Mouse (Mus musculus): ENCODE measurements around the gene Ugt2a1. TPM values are rescaled to one million over a fixed set of nuclear protein-coding genes. Genes with fewer than 3 reads are reported as not detected.
"Not testable (repeated sequence)": the region's sequence is repeated elsewhere in the genome, so short reads cannot be mapped to it uniquely, and the experiment has no call there.

Ugt2a1 gene
- polyA plus RNA-seq, 1 experiment from 2014 or later, result not detected

GRCm38 (mm10) chr5:87486706-87487105 lies 4.0 kb downstream of the Ugt2a1 start, which contains the start of gene Gm43638:
Gene Gm43638, minus strand, starts transcription at chr5:87486806.
- not testable (repeated sequence) for H3K27me3 ChIP-seq (ENCODE audit: control insufficient read depth, insufficient read depth, low read length); H3K4me3 ChIP-seq (ENCODE audit: low read length); H3K9ac ChIP-seq (ENCODE audit: low read depth, low read length); H3K4me1 ChIP-seq (ENCODE audit: control insufficient read depth, insufficient read depth, low read length); H3K9me3 ChIP-seq (ENCODE audit: control insufficient read depth, low read length); H3K27ac ChIP-seq (ENCODE audit: low read depth, low read length); H3K36me3 ChIP-seq (ENCODE audit: control insufficient read depth, insufficient read depth, low read length); H3K4me2 ChIP-seq (replicated peaks; ENCODE audit: low read depth, low read length); ATAC-seq (ENCODE audit: low FRiP score, low TSS enrichment)
- 88% methylated on average over 1 of the region's 1 CpGs for WGBS

- no peaks in the 10 kb centered on the region for H3K36me3 ChIP-seq (ENCODE audit: control insufficient read depth, insufficient read depth, low read length)
- no peak within 1 kb of the TSS for H3K27ac ChIP-seq (ENCODE audit: low read depth, low read length)
- H3K9me3 ChIP-seq (ENCODE audit: control insufficient read depth, low read length), result no peaks in the 10 kb centered on the region
- no peak for ATAC-seq (ENCODE audit: low FRiP score, low TSS enrichment)
- no peak within 1 kb of the TSS for H3K4me3 ChIP-seq (ENCODE audit: low read length)
- WGBS, result 80% methylated on average over 5 of the region's 5 CpGs
- no peak within 1 kb of the TSS for H3K4me2 ChIP-seq (replicated peaks; ENCODE audit: low read depth, low read length)
- no peaks in the 10 kb centered on the region for H3K27me3 ChIP-seq (ENCODE audit: control insufficient read depth, insufficient read depth, low read length)
- no peak within 1 kb of the TSS for H3K9ac ChIP-seq (ENCODE audit: low read depth, low read length)
- H3K4me1 ChIP-seq (ENCODE audit: control insufficient read depth, insufficient read depth, low read length), result no peaks in the 10 kb centered on the region
These were observed 8.5 kb downstream of the Ugt2a1 start, which contains the start of gene Ugt2a2 for GRCm38 (mm10) chr5:87482160-87482559. Gene Ugt2a2, minus strand, starts transcription at chr5:87482260.

GRCm38 (mm10) chr5:87458810-87459209 lies 31.9 kb downstream of the Ugt2a1 start:
- no peaks in the 10 kb centered on the region for H3K9me3 ChIP-seq (ENCODE audit: control insufficient read depth, low read length)
- no peaks in the 10 kb centered on the region for H3K27me3 ChIP-seq (ENCODE audit: control insufficient read depth, insufficient read depth, low read length)
- H3K4me3 ChIP-seq (ENCODE audit: low read length), result no peak overlapping the region
- WGBS, result 50% methylated on average over 1 of the region's 1 CpGs
- H3K27ac ChIP-seq (ENCODE audit: low read depth, low read length), result no peak overlapping the region
- H3K36me3 ChIP-seq (ENCODE audit: control insufficient read depth, insufficient read depth, low read length), result no peaks in the 10 kb centered on the region
- no peak overlapping the region for H3K9ac ChIP-seq (ENCODE audit: low read depth, low read length)
- no peak for ATAC-seq (ENCODE audit: low FRiP score, low TSS enrichment)
- no peaks in the 10 kb centered on the region for H3K4me1 ChIP-seq (ENCODE audit: control insufficient read depth, insufficient read depth, low read length)
- H3K4me2 ChIP-seq (replicated peaks; ENCODE audit: low read depth, low read length), result no peak overlapping the region

DNA sequence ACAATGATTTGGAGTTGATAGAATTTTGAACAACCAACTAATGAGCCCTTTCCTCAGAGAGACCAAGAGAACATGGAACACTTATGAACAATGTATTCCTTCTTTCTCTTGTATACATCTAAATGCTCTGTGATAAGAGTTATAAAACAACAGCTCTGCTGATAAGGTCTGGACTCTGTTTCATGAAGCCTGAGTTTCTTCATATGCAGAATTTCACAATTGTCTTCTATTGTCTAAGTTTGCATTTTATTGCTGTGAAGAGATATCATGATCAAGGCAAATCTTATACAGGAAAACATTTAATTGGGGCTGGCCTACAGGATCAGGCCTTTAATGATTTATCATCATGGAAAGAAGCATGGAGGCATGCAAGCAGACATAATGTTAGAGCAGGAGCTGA lies 33.0 kb downstream of the Ugt2a1 start:
- Histone ChIP-seq H3K4me3 (ENCODE audit: low read length) (no peak overlapping the region), H3K27ac (ENCODE audit: low read depth, low read length) (no peak overlapping the region)

GRCm38 (mm10) chr5:87456216-87456850 lies 34.3 kb downstream of the Ugt2a1 start:
- H3K9me3 ChIP-seq (ENCODE audit: control insufficient read depth, low read length), result no peaks in the 10 kb centered on the region
- 86% methylated on average over 3 of the region's 3 CpGs for whole genome bisulfite sequencing
- H3K27me3 ChIP-seq (ENCODE audit: control insufficient read depth, insufficient read depth, low read length), result no peaks in the 10 kb centered on the region
- no peak overlapping the region for H3K27ac ChIP-seq (ENCODE audit: low read depth, low read length)
- no peak overlapping the region for H3K9ac ChIP-seq (ENCODE audit: low read depth, low read length)
- H3K36me3 ChIP-seq (ENCODE audit: control insufficient read depth, insufficient read depth, low read length), result no peaks in the 10 kb centered on the region
- H3K4me3 ChIP-seq (ENCODE audit: low read length), result no peak overlapping the region
- H3K4me2 ChIP-seq (replicated peaks; ENCODE audit: low read depth, low read length), result no peak overlapping the region
- H3K4me1 ChIP-seq (ENCODE audit: control insufficient read depth, insufficient read depth, low read length), result no peaks in the 10 kb centered on the region
- no peak for ATAC-seq (ENCODE audit: low FRiP score, low TSS enrichment)

More for the DNA sequence above, 33.0 kb downstream of the Ugt2a1 start:
- ATAC-seq (ENCODE audit: low FRiP score, low TSS enrichment), result no peak
- no peaks in the 10 kb centered on the region for H3K27me3 ChIP-seq (ENCODE audit: control insufficient read depth, insufficient read depth, low read length)
- H3K4me1 ChIP-seq (ENCODE audit: control insufficient read depth, insufficient read depth, low read length), result no peaks in the 10 kb centered on the region
- no peak overlapping the region for H3K4me2 ChIP-seq (replicated peaks; ENCODE audit: low read depth, low read length)
- no peaks in the 10 kb centered on the region for H3K9me3 ChIP-seq (ENCODE audit: control insufficient read depth, low read length)
- H3K36me3 ChIP-seq (ENCODE audit: control insufficient read depth, insufficient read depth, low read length), result no peaks in the 10 kb centered on the region
- no peak overlapping the region for H3K9ac ChIP-seq (ENCODE audit: low read depth, low read length)

GRCm38 (mm10) chr5:87455519-87455918 lies 35.2 kb downstream of the Ugt2a1 start:
- Histone ChIP-seq H3K27me3 (ENCODE audit: control insufficient read depth, insufficient read depth, low read length) (no peaks in the 10 kb centered on the region), H3K36me3 (ENCODE audit: control insufficient read depth, insufficient read depth, low read length) (no peaks in the 10 kb centered on the region), H3K4me3 (ENCODE audit: low read length) (no peak overlapping the region), H3K9ac (ENCODE audit: low read depth, low read length) (no peak overlapping the region), H3K4me2 (replicated peaks; ENCODE audit: low read depth, low read length) (no peak overlapping the region), H3K4me1 (ENCODE audit: control insufficient read depth, insufficient read depth, low read length) (no peaks in the 10 kb centered on the region), H3K9me3 (ENCODE audit: control insufficient read depth, low read length) (no peaks in the 10 kb centered on the region), H3K27ac (ENCODE audit: low read depth, low read length) (no peak overlapping the region)
- ATAC-seq (ENCODE audit: low FRiP score, low TSS enrichment), result no peak

- not testable (repeated sequence) for H3K36me3 ChIP-seq (ENCODE audit: control insufficient read depth, insufficient read depth, low read length); ATAC-seq (ENCODE audit: low FRiP score, low TSS enrichment); H3K9ac ChIP-seq (ENCODE audit: low read depth, low read length); H3K4me2 ChIP-seq (replicated peaks; ENCODE audit: low read depth, low read length); H3K27ac ChIP-seq (ENCODE audit: low read depth, low read length); H3K27me3 ChIP-seq (ENCODE audit: control insufficient read depth, insufficient read depth, low read length); H3K4me1 ChIP-seq (ENCODE audit: control insufficient read depth, insufficient read depth, low read length); H3K4me3 ChIP-seq (ENCODE audit: low read length); H3K9me3 ChIP-seq (ENCODE audit: control insufficient read depth, low read length)
- 73% methylated on average over 4 of the region's 5 CpGs for WGBS
These were observed 38.2 kb downstream of the Ugt2a1 start for GRCm38 (mm10) chr5:87452514-87452913.

DNA sequence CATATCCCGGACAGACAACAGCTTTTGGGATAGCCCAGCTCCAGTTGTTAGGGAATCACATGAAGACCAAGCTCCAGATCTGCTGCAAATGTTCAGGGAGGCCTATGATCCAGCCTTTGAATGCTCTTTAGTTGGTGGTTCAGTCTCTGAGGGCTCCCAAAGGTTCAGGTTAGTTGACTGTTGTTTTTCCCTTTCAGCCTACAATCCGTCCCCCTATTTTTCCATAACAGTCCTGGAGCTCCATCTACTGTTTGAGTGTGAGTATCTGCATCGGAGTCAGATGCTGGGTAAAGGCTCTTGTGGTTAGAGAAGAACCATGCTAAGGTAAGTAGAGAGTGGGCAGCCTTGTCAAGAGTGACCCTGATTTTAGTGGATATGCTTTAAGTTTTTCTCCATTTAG lies 54.4 kb downstream of the Ugt2a1 start:
- peak; percentile 49; the same call in 1 of the 2 replicates for ATAC-seq (ENCODE audit: low FRiP score, low TSS enrichment)
- Histone ChIP-seq H3K4me2 (replicated peaks; ENCODE audit: low read depth, low read length) (no peak overlapping the region), H3K27ac (ENCODE audit: low read depth, low read length) (no peak overlapping the region), H3K9ac (ENCODE audit: low read depth, low read length) (no peak overlapping the region), H3K4me3 (ENCODE audit: low read length) (no peak overlapping the region), H3K27me3 (ENCODE audit: control insufficient read depth, insufficient read depth, low read length) (no peaks in the 10 kb centered on the region), H3K9me3 (ENCODE audit: control insufficient read depth, low read length) (no peaks in the 10 kb centered on the region), H3K4me1 (ENCODE audit: control insufficient read depth, insufficient read depth, low read length) (no peaks in the 10 kb centered on the region), H3K36me3 (ENCODE audit: control insufficient read depth, insufficient read depth, low read length) (no peaks in the 10 kb centered on the region)
- 37% methylated on average over 3 of the region's 3 CpGs for whole genome bisulfite sequencing

DNA sequence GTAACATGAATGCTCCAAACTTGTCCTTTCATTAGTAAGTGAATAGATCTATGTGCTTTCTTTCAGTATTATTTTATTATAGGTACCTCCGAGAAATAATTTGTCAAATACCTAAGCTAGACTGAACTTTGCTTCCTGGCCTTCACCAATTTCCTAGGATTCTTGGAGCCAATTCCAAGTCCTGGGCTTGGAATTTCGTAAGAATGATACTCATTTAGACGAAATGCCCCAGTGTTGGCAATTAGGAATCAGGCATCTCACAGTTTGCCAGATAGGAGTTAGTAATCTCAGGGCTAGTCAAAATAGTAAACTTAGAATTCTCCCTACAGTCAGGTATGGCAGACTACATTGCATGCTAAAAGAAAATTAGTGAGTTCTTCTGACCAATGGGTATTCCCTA lies 65.0 kb downstream of the Ugt2a1 start:
- H3K27ac ChIP-seq (ENCODE audit: low read depth, low read length), result no peak overlapping the region
- no peak for ATAC-seq (ENCODE audit: low FRiP score, low TSS enrichment)
- H3K36me3 ChIP-seq (ENCODE audit: control insufficient read depth, insufficient read depth, low read length), result no peaks in the 10 kb centered on the region
- H3K4me1 ChIP-seq (ENCODE audit: control insufficient read depth, insufficient read depth, low read length), result no peaks in the 10 kb centered on the region
- no peaks in the 10 kb centered on the region for H3K9me3 ChIP-seq (ENCODE audit: control insufficient read depth, low read length)
- H3K4me3 ChIP-seq (ENCODE audit: low read length), result no peak overlapping the region
- H3K9ac ChIP-seq (ENCODE audit: low read depth, low read length), result no peak overlapping the region
- H3K4me2 ChIP-seq (replicated peaks; ENCODE audit: low read depth, low read length), result no peak overlapping the region
- H3K27me3 ChIP-seq (ENCODE audit: control insufficient read depth, insufficient read depth, low read length), result no peaks in the 10 kb centered on the region
- WGBS, result 81% methylated on average over 3 of the region's 3 CpGs

Measured in kidney, embryonic 14.5 days (tissue).